In the genomic region with DNA sequence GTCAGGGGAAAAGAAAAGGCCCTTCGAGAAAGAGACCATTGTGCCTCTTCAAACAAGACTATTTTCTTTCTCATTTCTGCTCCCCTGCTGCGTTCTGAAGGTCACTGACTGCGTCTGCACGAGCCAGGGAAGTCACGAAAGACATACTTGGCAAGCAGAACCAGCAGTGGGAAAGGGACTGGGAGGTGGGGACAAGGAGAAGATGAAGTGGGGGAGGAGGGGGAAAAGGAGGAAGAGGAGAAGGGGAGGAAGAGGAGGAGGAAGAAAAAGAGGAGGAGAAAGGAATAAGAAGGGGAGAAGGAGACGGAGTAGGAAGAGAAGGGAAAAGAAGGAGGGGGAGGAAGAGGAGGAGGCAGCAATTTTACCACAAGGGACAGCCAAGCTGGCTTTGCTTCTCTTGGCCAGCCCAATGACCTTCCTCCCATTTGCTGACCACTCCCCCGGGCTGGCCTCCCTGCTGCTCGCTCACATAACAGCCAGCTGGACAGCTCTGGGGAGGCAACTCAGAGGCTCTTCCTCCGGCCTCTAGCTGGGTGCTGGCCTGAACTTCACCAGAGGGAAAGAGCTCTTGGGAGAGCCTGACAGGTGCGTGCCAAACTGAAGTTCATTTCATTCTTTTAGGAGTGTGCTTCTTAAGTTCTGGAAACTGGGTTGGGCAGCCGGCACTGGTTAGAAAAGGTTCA, we compare ENCODE assay signal across 8 mouse cellular contexts. TPM values are rescaled to one million over a fixed set of nuclear protein-coding genes. Genes with fewer than 3 reads are reported as not detected.
DNase-seq lines count a peak whose midpoint lies in the region; ATAC-seq and TF ChIP-seq lines count a peak whose summit lies in the region.

TSS of gene Sod3 (plus strand) at position 324 of the 683 bp plus-strand sequence.

- DNase-seq in midbrain, embryonic 14.5 days: peak; percentile 35
- DNase-seq in midbrain, postnatal 0 days (ENCODE audit: low spot score): no peak
- peak; percentile 8 for DNase-seq in embryo, embryonic 11.5 days (ENCODE audit: low read depth, low spot score)
- DNase-seq in heart, postnatal 14 days: peak; percentile 76
- DNase-seq in lung, embryonic 14.5 days: peak; percentile 63
- peak; percentile 40 for DNase-seq in urinary bladder, postnatal 25 days (ENCODE audit: low spot score)
- DNase-seq in left cerebral cortex, adult 9 months (ENCODE audit: low spot score in 2 of 2): no peak

- H3K9ac ChIP-seq in midbrain, embryonic 14.5 days (replicated peaks; ENCODE audit: low read length): no peak within 1 kb of the TSS
- no peak within 1 kb of the TSS for H3K9ac ChIP-seq in midbrain, postnatal 0 days (replicated peaks; ENCODE audit: low read length, poor library complexity, severe bottlenecking)
- H3K9ac ChIP-seq in lung, embryonic 14.5 days: no peak within 1 kb of the TSS
- H3K9ac ChIP-seq in forebrain, embryonic 13.5 days: no peak within 1 kb of the TSS

- no peak within 1 kb of the TSS for H3K4me3 ChIP-seq in midbrain, embryonic 14.5 days (replicated peaks; ENCODE audit: low read depth, low read length)
- no peak within 1 kb of the TSS for H3K4me3 ChIP-seq in midbrain, postnatal 0 days (ENCODE audit: low read depth, low read length)
- no peak within 1 kb of the TSS for H3K4me3 ChIP-seq in lung, embryonic 14.5 days (ENCODE audit: low read depth, low read length)
- no peak within 1 kb of the TSS for H3K4me3 ChIP-seq in forebrain, embryonic 13.5 days

- peaks cover 3% of the 10 kb centered on the region; the same call in 1 of the 2 replicates for H3K27me3 ChIP-seq in midbrain, embryonic 14.5 days (ENCODE audit: control insufficient read depth, insufficient read depth, low read length)
- H3K27me3 ChIP-seq in midbrain, postnatal 0 days (ENCODE audit: insufficient read depth, low read length): no peaks in the 10 kb centered on the region
- no peaks in the 10 kb centered on the region; the same call in 1 of the 2 replicates for H3K27me3 ChIP-seq in lung, embryonic 14.5 days (ENCODE audit: insufficient read depth, low read length)
- no peaks in the 10 kb centered on the region for H3K27me3 ChIP-seq in forebrain, embryonic 13.5 days

- H3K4me1 ChIP-seq in midbrain, embryonic 14.5 days (ENCODE audit: control insufficient read depth, insufficient read depth, low read length): peaks cover 9% of the 10 kb centered on the region
- H3K4me1 ChIP-seq in midbrain, postnatal 0 days (ENCODE audit: insufficient read depth, low read length): no peaks in the 10 kb centered on the region; the same call in 1 of the 2 replicates
- peaks cover 4% of the 10 kb centered on the region; the same call in 1 of the 2 replicates for H3K4me1 ChIP-seq in lung, embryonic 14.5 days (ENCODE audit: insufficient read depth)
- peaks cover 4% of the 10 kb centered on the region; the same call in 1 of the 2 replicates for H3K4me1 ChIP-seq in forebrain, embryonic 13.5 days

- intact Hi-C loops in heart, postnatal 14 days (cut with DNase I): no loop called here

- H3K27ac ChIP-seq in midbrain, embryonic 14.5 days (replicated peaks; ENCODE audit: low read depth, low read length): no peak within 1 kb of the TSS
- H3K27ac ChIP-seq in midbrain, postnatal 0 days (ENCODE audit: low read depth, low read length): no peak within 1 kb of the TSS
- H3K27ac ChIP-seq in lung, embryonic 14.5 days (ENCODE audit: low read depth): no peak within 1 kb of the TSS
- no peak within 1 kb of the TSS for H3K27ac ChIP-seq in forebrain, embryonic 13.5 days

- no peaks in the 10 kb centered on the region for H3K36me3 ChIP-seq in midbrain, embryonic 14.5 days (ENCODE audit: control insufficient read depth, insufficient read depth, low read length)
- H3K36me3 ChIP-seq in midbrain, postnatal 0 days (ENCODE audit: insufficient read depth, low read length): no peaks in the 10 kb centered on the region
- no peaks in the 10 kb centered on the region for H3K36me3 ChIP-seq in lung, embryonic 14.5 days (ENCODE audit: insufficient read depth)
- H3K36me3 ChIP-seq in forebrain, embryonic 13.5 days (ENCODE audit: poor library complexity, severe bottlenecking): no peaks in the 10 kb centered on the region

- no peak for TF ChIP-seq CTCF in midbrain, postnatal 0 days (IDR thresholded peaks at IDR 0.05)
- no peak for TF ChIP-seq CTCF in lung, embryonic 14.5 days (IDR thresholded peaks at IDR 0.05; ENCODE audit: low read depth)

- WGBS in midbrain, embryonic 14.5 days: 19% methylated on average over 11 of the region's 11 CpGs
- 30% methylated on average over 11 of the region's 11 CpGs for WGBS in midbrain, postnatal 0 days
- 15% methylated on average over 11 of the region's 11 CpGs for WGBS in lung, embryonic 14.5 days
- 22% methylated on average over 11 of the region's 11 CpGs for WGBS in forebrain, embryonic 13.5 days

- H3K4me2 ChIP-seq in midbrain, embryonic 14.5 days (ENCODE audit: low read length): no peak within 1 kb of the TSS
- no peak within 1 kb of the TSS for H3K4me2 ChIP-seq in midbrain, postnatal 0 days (ENCODE audit: low read depth, low read length, poor library complexity, severe bottlenecking)
- peak within 1 kb of the TSS; percentile 26; the same call in 1 of the 2 replicates for H3K4me2 ChIP-seq in lung, embryonic 14.5 days
- H3K4me2 ChIP-seq in forebrain, embryonic 13.5 days: no peak within 1 kb of the TSS

- H3K9me3 ChIP-seq in midbrain, embryonic 14.5 days (ENCODE audit: control insufficient read depth, low read length): no peaks in the 10 kb centered on the region
- no peaks in the 10 kb centered on the region for H3K9me3 ChIP-seq in midbrain, postnatal 0 days (ENCODE audit: low read length)
- no peaks in the 10 kb centered on the region for H3K9me3 ChIP-seq in lung, embryonic 14.5 days (ENCODE audit: low read depth, low read length)
- no peaks in the 10 kb centered on the region for H3K9me3 ChIP-seq in forebrain, embryonic 13.5 days (replicated peaks)

- ATAC-seq in midbrain, embryonic 14.5 days (ENCODE audit: low FRiP score, low TSS enrichment): no peak
- ATAC-seq in midbrain, postnatal 0 days (ENCODE audit: low FRiP score): no peak
- peak; percentile 72 for ATAC-seq in lung, embryonic 14.5 days (ENCODE audit: insufficient read depth)
- ATAC-seq in forebrain, embryonic 13.5 days: no peak

RNA-seq across cellular contexts. Expression of gene Sod3, which starts in this region (rescaled TPM):
- polyA plus RNA-seq in midbrain, embryonic 14.5 days (2014; fragmentation: Nextera tagmentation; extraction: Ambion mirVana): 0.77 and 1.4 TPM in 2 replicates
- 2.5 and 3.0 TPM in 2 replicates for total RNA-seq in midbrain, postnatal 0 days (2014; rRNA removed)
- 4.0 and 4.3 TPM in 2 replicates for polyA plus RNA-seq in midbrain, postnatal 0 days (2015; fragmentation: Nextera tagmentation; extraction: Ambion mirVana)
- 10 to 100 TPM in 1 of 2 experiments, 1 to 10 TPM in 1; 9.6 to 13.6 TPM for total RNA-seq in heart, postnatal 14 days (2021)
- 0.26 and 0.53 TPM in 2 replicates for polyA plus RNA-seq in lung, embryonic 14.5 days (2014; fragmentation: Nextera tagmentation; extraction: Ambion mirVana)
- polyA plus RNA-seq in forebrain, embryonic 13.5 days (2015; fragmentation: Nextera tagmentation; extraction: Ambion mirVana): 0.16 and 0.35 TPM in 2 replicates

Comparison
In these comparisons a context has a peak if more than half of its experiments do, and no peak if none do; other contexts are left out.
1. DNase-seq: peak in midbrain, embryonic 14.5 days (single experiment), embryo, embryonic 11.5 days (single experiment), heart, postnatal 14 days (2 of 2) and urinary bladder, postnatal 25 days (single experiment); none in midbrain, postnatal 0 days (single experiment) and left cerebral cortex, adult 9 months (0 of 2).
2. Peak in DNase-seq, ATAC-seq and H3K4me2 ChIP-seq in lung, embryonic 14.5 days; RNA of the gene not detected or under 1 TPM.